ENCODE assay signal across 9 mouse cellular contexts in the genomic region with DNA sequence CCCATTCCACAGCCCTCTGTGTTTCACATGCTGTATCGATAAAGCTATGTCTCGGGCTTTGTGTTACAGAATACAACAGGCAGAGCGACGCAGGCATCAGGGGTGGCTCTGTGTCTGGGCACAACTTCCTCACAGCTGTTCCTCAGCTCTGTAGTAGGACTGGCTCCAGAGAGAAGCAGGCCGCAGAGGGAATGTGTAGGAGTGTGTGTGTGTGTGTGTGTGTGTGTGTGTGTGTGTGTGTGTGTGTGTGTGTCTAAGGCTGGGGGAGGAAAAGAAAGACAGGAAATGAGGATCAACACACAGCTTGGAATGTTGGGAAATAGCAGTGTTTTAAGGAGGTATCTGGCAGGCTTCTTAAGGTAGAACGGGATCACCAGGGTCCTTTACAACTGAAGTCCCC.
DNase-seq lines count a peak whose midpoint lies in the region; ATAC-seq lines count a peak whose summit lies in the region.
"Had no signal": no experiment of that assay in that cellular context is flagged by ENCODE, and none has a peak within 500 bp of the region (broad histone marks: within the 10 kb centered on the region; RNA-seq: fewer than 3 reads in every experiment).

No protein-coding gene starts in this region.

- peak; percentile 51 to 64 for DNase-seq in layer of hippocampus, postnatal 10 days (ENCODE audit: low spot score in 2 of 2)
- peak; percentile 59 for DNase-seq in right cerebral cortex, postnatal 14 days
- DNase-seq in adrenal gland, postnatal 25 days = no peak
- DNase-seq in midbrain, embryonic 11.5 days (ENCODE audit: low spot score, missing footprints) = no peak
- no peak for DNase-seq in c-Kit-positive CD71-positive TER-119-positive erythroid progenitor cells, embryonic 14.5 days (ENCODE audit: low spot score)
- DNase-seq: retina, postnatal 1 day had no signal

- no peaks in the 10 kb centered on the region for H3K9me3 ChIP-seq in kidney, embryonic 15.5 days (replicated peaks)
- no peaks in the 10 kb centered on the region for H3K9me3 ChIP-seq in kidney, embryonic 14.5 days (ENCODE audit: control insufficient read depth, low read length)
- H3K9me3 ChIP-seq in heart, embryonic 12.5 days (replicated peaks) = 0 out of 2 replicates have a peak, but pooled peaks cover 6% of the 10 kb centered on the region
- H3K9me3 ChIP-seq in midbrain, embryonic 11.5 days (ENCODE audit: control insufficient read depth, low read length) = no peaks in the 10 kb centered on the region

- peaks cover 33% of the 10 kb centered on the region for H3K4me1 ChIP-seq in kidney, embryonic 15.5 days
- peaks cover 13% of the 10 kb centered on the region; the same call in 1 of the 2 replicates for H3K4me1 ChIP-seq in kidney, embryonic 14.5 days (ENCODE audit: control insufficient read depth, insufficient read depth, low read length)
- peaks cover 42% of the 10 kb centered on the region for H3K4me1 ChIP-seq in heart, embryonic 12.5 days (replicated peaks)
- H3K4me1 ChIP-seq in midbrain, embryonic 11.5 days (ENCODE audit: control insufficient read depth, insufficient read depth, low read length) = no peaks in the 10 kb centered on the region

- H3K27ac ChIP-seq in kidney, embryonic 15.5 days = peak overlapping the region; percentile 66; the same call in 1 of the 2 replicates
- no peak overlapping the region for H3K27ac ChIP-seq in kidney, embryonic 14.5 days (ENCODE audit: low read depth, low read length)
- H3K27ac ChIP-seq in heart, embryonic 12.5 days (ENCODE audit: poor library complexity, severe bottlenecking) = peak overlapping the region; percentile 44; the same call in 1 of the 2 replicates
- no peak overlapping the region for H3K27ac ChIP-seq in midbrain, embryonic 11.5 days (ENCODE audit: low read depth, low read length)

- H3K4me2 ChIP-seq in kidney, embryonic 15.5 days = no peak overlapping the region
- no peak overlapping the region for H3K4me2 ChIP-seq in kidney, embryonic 14.5 days (replicated peaks; ENCODE audit: low read depth, low read length)
- no peak overlapping the region for H3K4me2 ChIP-seq in heart, embryonic 12.5 days
- H3K4me2 ChIP-seq in midbrain, embryonic 11.5 days = no peak overlapping the region

- no peak overlapping the region for H3K4me3 ChIP-seq in kidney, embryonic 15.5 days (replicated peaks)
- H3K4me3 ChIP-seq in kidney, embryonic 14.5 days (ENCODE audit: low read length) = no peak overlapping the region
- no peak overlapping the region for H3K4me3 ChIP-seq in heart, embryonic 12.5 days
- no peak overlapping the region for H3K4me3 ChIP-seq in midbrain, embryonic 11.5 days (ENCODE audit: low read depth, low read length)

- H3K27me3 ChIP-seq in kidney, embryonic 15.5 days = no peaks in the 10 kb centered on the region
- no peaks in the 10 kb centered on the region for H3K27me3 ChIP-seq in kidney, embryonic 14.5 days (ENCODE audit: control insufficient read depth, insufficient read depth, low read length)
- H3K27me3 ChIP-seq in heart, embryonic 12.5 days (replicated peaks) = no peaks in the 10 kb centered on the region
- H3K27me3 ChIP-seq in midbrain, embryonic 11.5 days (ENCODE audit: control insufficient read depth, insufficient read depth, low read length) = no peaks in the 10 kb centered on the region

- H3K36me3 ChIP-seq in kidney, embryonic 15.5 days = peaks cover 80% of the 10 kb centered on the region
- peaks cover 71% of the 10 kb centered on the region for H3K36me3 ChIP-seq in kidney, embryonic 14.5 days (ENCODE audit: control insufficient read depth, insufficient read depth, low read length)
- H3K36me3 ChIP-seq in heart, embryonic 12.5 days = peaks cover 75% of the 10 kb centered on the region
- H3K36me3 ChIP-seq in midbrain, embryonic 11.5 days (ENCODE audit: control insufficient read depth, insufficient read depth, low read length) = peaks cover 5% of the 10 kb centered on the region; the same call in 1 of the 2 replicates

- ATAC-seq in kidney, embryonic 15.5 days (replicated peaks; ENCODE audit: low FRiP score) = no peak
- no peak for ATAC-seq in kidney, embryonic 14.5 days (ENCODE audit: low FRiP score, low TSS enrichment)
- ATAC-seq in heart, embryonic 12.5 days (ENCODE audit: insufficient number of reproducible peaks, low FRiP score) = no peak
- no peak for ATAC-seq in midbrain, embryonic 11.5 days (ENCODE audit: low FRiP score)

- WGBS in kidney, embryonic 15.5 days = 66% methylated on average over 6 of the region's 6 CpGs
- WGBS in kidney, embryonic 14.5 days = 58% methylated on average over 6 of the region's 6 CpGs
- WGBS in heart, embryonic 12.5 days = 72% methylated on average over 6 of the region's 6 CpGs
- 89% methylated on average over 6 of the region's 6 CpGs for WGBS in midbrain, embryonic 11.5 days

- no peak overlapping the region for H3K9ac ChIP-seq in kidney, embryonic 15.5 days
- H3K9ac ChIP-seq in kidney, embryonic 14.5 days (ENCODE audit: low read depth, low read length) = no peak overlapping the region
- no peak overlapping the region for H3K9ac ChIP-seq in heart, embryonic 12.5 days
- H3K9ac ChIP-seq in midbrain, embryonic 11.5 days (ENCODE audit: low read length) = no peak overlapping the region

Comparison
In these comparisons a context has a peak if more than half of its experiments do, and no peak if none do; other contexts are left out.
1. H3K27ac ChIP-seq: peak in kidney, embryonic 15.5 days (single experiment) and heart, embryonic 12.5 days (single experiment); none in kidney, embryonic 14.5 days (single experiment) and midbrain, embryonic 11.5 days (single experiment).
2. DNase-seq: peak in layer of hippocampus, postnatal 10 days (2 of 2) and right cerebral cortex, postnatal 14 days (single experiment); none in adrenal gland, postnatal 25 days (single experiment), midbrain, embryonic 11.5 days (single experiment) and c-Kit-positive CD71-positive TER-119-positive erythroid progenitor cells, embryonic 14.5 days (single experiment).